Mouse (Mus musculus) brain, embryonic 14.5 days (tissue): ENCODE measurements around the gene Kif18b.
A peak's percentile ranks its signal among the peaks of the same experiment; 100 is the strongest.

ENCODE experiments used
- CTCF ChIP-seq: fragments of 200-500 bp; IDR thresholded peaks from 2 replicates; pipeline ENCODE4 v1.5.1; 2012; ENCODE audit warnings: inconsistent platforms, mild to moderate bottlenecking, moderate library complexity, borderline replicate concordance; ENCODE audit not compliant: insufficient read depth, insufficient read length; ENCODE audit errors: extremely low read depth
- POLR2A ChIP-seq: fragments of 200-500 bp; IDR thresholded peaks from 2 replicates; pipeline ENCODE4 v1.6.1; 2012; ENCODE audit warnings: mild to moderate bottlenecking, inconsistent platforms, borderline replicate concordance; ENCODE audit not compliant: poor library complexity, insufficient read depth, insufficient read length, severe bottlenecking; ENCODE audit errors: extremely low read depth

GRCm38 (mm10) chr11:102880585-102881313, 44.2 kb downstream of the Kif18b start, which contains the start of the genes Eftud2 and Ccdc103:
- peak; percentile 92 for TF ChIP-seq POLR2A
- no peak for TF ChIP-seq CTCF
